ENCODE assay signal across 24 mouse cellular contexts in genomic region chr8:120433143-120433542, GRCm38 (mm10).
DNase-seq lines count a peak whose midpoint lies in the region; ATAC-seq and TF ChIP-seq lines count a peak whose summit lies in the region.
"Had no signal": no experiment of that assay in that cellular context is flagged by ENCODE, and none has a peak within 500 bp of the region (broad histone marks: within the 10 kb centered on the region; RNA-seq: fewer than 3 reads in every experiment).

No protein-coding gene starts in this region.

- H3K36me3 ChIP-seq in neural tube, embryonic 13.5 days = no peaks in the 10 kb centered on the region
- no peaks in the 10 kb centered on the region for H3K36me3 ChIP-seq in forebrain, embryonic 13.5 days (ENCODE audit: poor library complexity, severe bottlenecking)
- H3K36me3 ChIP-seq: embryonic facial prominence, embryonic 12.5 days; hindbrain, embryonic 12.5 days; stomach, embryonic 15.5 days had no signal

- 63% methylated on average over 7 of the region's 7 CpGs for WGBS in neural tube, embryonic 13.5 days
- WGBS in forebrain, embryonic 13.5 days = 53% methylated on average over 7 of the region's 7 CpGs
- 23% methylated on average over 7 of the region's 7 CpGs for WGBS in olfactory bulb, adult 2 months

- ATAC-seq in neural tube, embryonic 13.5 days (ENCODE audit: low read depth) = no peak
- ATAC-seq in forebrain, embryonic 13.5 days = no peak
- ATAC-seq: liver, postnatal 0 days had no signal

- H3K4me2 ChIP-seq in neural tube, embryonic 13.5 days = no peak overlapping the region
- H3K4me2 ChIP-seq in forebrain, embryonic 13.5 days = no peak overlapping the region
- H3K4me2 ChIP-seq: embryonic facial prominence, embryonic 12.5 days; hindbrain, embryonic 12.5 days; limb, embryonic 12.5 days; liver, embryonic 11.5 days; stomach, embryonic 15.5 days had no signal

- DNase-seq in kidney, adult 18-20 months = peak; percentile 42
- no peak for DNase-seq in kidney, postnatal 10 days
- no peak for DNase-seq in neural tube, embryonic 10.5 days (ENCODE audit: extremely low spot score, low spot score)
- no peak for DNase-seq in spleen, postnatal 36 days (ENCODE audit: low spot score in 2 of 2)
- no peak for DNase-seq in gastrocnemius, postnatal 10 days
- DNase-seq: adrenal gland, postnatal 25 days; cerebellum, adult 11-12 months; gastrocnemius, postnatal 25 days; heart, adult 18-20 months; kidney, adult 8-10 months; kidney, postnatal 14 days; layer of hippocampus, postnatal 36 days; lung, postnatal 10 days; thymus, postnatal 25 days had no signal

- TF ChIP-seq CTCF in olfactory bulb, adult 2 months (IDR thresholded peaks at IDR 0.05; ENCODE audit: insufficient read depth, low read depth, low read length) = no peak

- H3K9ac ChIP-seq in neural tube, embryonic 13.5 days = no peak overlapping the region
- 0 out of 2 replicates have a peak overlapping the region, but pooled peaks have one; percentile 35 for H3K9ac ChIP-seq in forebrain, embryonic 13.5 days
- H3K9ac ChIP-seq: embryonic facial prominence, embryonic 12.5 days; hindbrain, embryonic 12.5 days; limb, embryonic 12.5 days; liver, postnatal 0 days; stomach, embryonic 15.5 days had no signal

- H3K9me3 ChIP-seq in neural tube, embryonic 13.5 days = no peaks in the 10 kb centered on the region
- H3K9me3 ChIP-seq in forebrain, embryonic 13.5 days (replicated peaks) = no peaks in the 10 kb centered on the region; the same call in 1 of the 2 replicates
- H3K9me3 ChIP-seq: embryonic facial prominence, embryonic 12.5 days; hindbrain, embryonic 12.5 days; limb, embryonic 12.5 days; stomach, embryonic 15.5 days had no signal

- peak overlapping the region; percentile 46; the same call in 1 of the 2 replicates for H3K27ac ChIP-seq in neural tube, embryonic 13.5 days (replicated peaks)
- peak overlapping the region; percentile 80 for H3K27ac ChIP-seq in forebrain, embryonic 13.5 days
- peak overlapping the region; percentile 81 for H3K27ac ChIP-seq in olfactory bulb, adult 2 months (ENCODE audit: insufficient read depth, low read depth, low read length)
- H3K27ac ChIP-seq: embryonic facial prominence, embryonic 12.5 days; hindbrain, embryonic 12.5 days; limb, embryonic 12.5 days; stomach, embryonic 15.5 days had no signal

- no peak for TF ChIP-seq POLR2A in olfactory bulb, adult 2 months (IDR thresholded peaks at IDR 0.05; ENCODE audit: insufficient read depth, low read depth, low read length)

- peaks cover 60% of the 10 kb centered on the region for H3K4me1 ChIP-seq in neural tube, embryonic 13.5 days (replicated peaks)
- peaks cover 56% of the 10 kb centered on the region for H3K4me1 ChIP-seq in forebrain, embryonic 13.5 days
- peaks cover 61% of the 10 kb centered on the region for H3K4me1 ChIP-seq in olfactory bulb, adult 2 months (ENCODE audit: control insufficient read depth, insufficient read depth, low read length)

- no peak overlapping the region for H3K4me3 ChIP-seq in neural tube, embryonic 13.5 days
- no peak overlapping the region for H3K4me3 ChIP-seq in forebrain, embryonic 13.5 days
- H3K4me3 ChIP-seq in olfactory bulb, adult 2 months (ENCODE audit: insufficient read depth, low read depth, low read length) = no peak overlapping the region
- H3K4me3 ChIP-seq: embryonic facial prominence, embryonic 12.5 days; erythroblast, embryonic 14.5 days; hindbrain, embryonic 12.5 days; limb, embryonic 12.5 days; stomach, embryonic 15.5 days had no signal

- no peaks in the 10 kb centered on the region for H3K27me3 ChIP-seq in neural tube, embryonic 13.5 days
- H3K27me3 ChIP-seq in forebrain, embryonic 13.5 days = no peaks in the 10 kb centered on the region
- H3K27me3 ChIP-seq: stomach, embryonic 15.5 days had no signal
